ENCODE assay signal across 1 mouse cellular context in genomic region chr7:142403591-142403990, GRCm38 (mm10).
TF ChIP-seq lines count a peak whose summit lies in the region.

No protein-coding gene starts in this region.

TF ChIP-seq in MEL, 35 proteins besides CTCF, POLR2A, EP300 and RAD21:
- no peak for TF ChIP-seq MYB (IDR thresholded peaks at IDR 0.05; ENCODE audit: low read depth, low read length)
- no peak for TF ChIP-seq ZMIZ1 (IDR thresholded peaks at IDR 0.05; ENCODE audit: low read depth, low read length)
- no peak for TF ChIP-seq NRF1 (IDR thresholded peaks at IDR 0.05; ENCODE audit: insufficient read depth, low read depth, low read length, poor library complexity, severe bottlenecking)
- TF ChIP-seq CHD1 (IDR thresholded peaks at IDR 0.05; ENCODE audit: low read depth, low read length) = no peak
- TF ChIP-seq POLR2AphosphoS2 (IDR thresholded peaks at IDR 0.05; ENCODE audit: low read length) = no peak
- no peak for TF ChIP-seq GABPA (IDR thresholded peaks at IDR 0.05; ENCODE audit: low read depth, low read length)
- TF ChIP-seq ZKSCAN1 (IDR thresholded peaks at IDR 0.05; ENCODE audit: low read depth, low read length) = no peak
- TF ChIP-seq USF2 (IDR thresholded peaks at IDR 0.05; ENCODE audit: borderline replicate concordance in 1 of 2, insufficient read depth in 1 of 2, low read depth in 1 of 2, low read length in 2 of 2) = no peak
- no peak for TF ChIP-seq BHLHE40 (IDR thresholded peaks at IDR 0.05; ENCODE audit: borderline replicate concordance, low read depth, low read length)
- 0 out of 2 replicates have a peak, but pooled peaks have one; percentile 13 for TF ChIP-seq MAX (IDR thresholded peaks at IDR 0.05; ENCODE audit: low read length)
- no peak for TF ChIP-seq TCF12 (IDR thresholded peaks at IDR 0.05; ENCODE audit: low read depth, low read length)
- TF ChIP-seq SMC3 (IDR thresholded peaks at IDR 0.05; ENCODE audit: low read depth, low read length) = no peak
- TF ChIP-seq ZC3H11A (IDR thresholded peaks at IDR 0.05; ENCODE audit: low read depth, low read length) = no peak
- no peak for TF ChIP-seq POLR2AphosphoS5 (IDR thresholded peaks at IDR 0.05; ENCODE audit: borderline replicate concordance, low read depth, low read length)
- TF ChIP-seq ETS1 (IDR thresholded peaks at IDR 0.05; ENCODE audit: low read depth, low read length) = peak; percentile 45; the same call in 1 of the 2 replicates
- no peak for TF ChIP-seq TAL1 (IDR thresholded peaks at IDR 0.05; ENCODE audit: low read length)
- no peak for TF ChIP-seq NELFE (IDR thresholded peaks at IDR 0.05; ENCODE audit: low read depth, low read length)
- TF ChIP-seq MXI1 (IDR thresholded peaks at IDR 0.05; ENCODE audit: low read depth, low read length) = no peak; the same call in 1 of the 2 replicates
- TF ChIP-seq GATA1 (IDR thresholded peaks at IDR 0.05; ENCODE audit: low read depth, low read length) = 0 out of 2 replicates have a peak, but pooled peaks have one; percentile 30
- TF ChIP-seq JUND (IDR thresholded peaks at IDR 0.05; ENCODE audit: low read depth, low read length) = no peak
- TF ChIP-seq MAFK (IDR thresholded peaks at IDR 0.05; ENCODE audit: borderline replicate concordance, low read depth, low read length) = no peak
- 0 out of 2 replicates have a peak, but pooled peaks have one; percentile 44 for TF ChIP-seq ELF1 (IDR thresholded peaks at IDR 0.05; ENCODE audit: low read depth, low read length)
- TF ChIP-seq SIN3A (IDR thresholded peaks at IDR 0.05; ENCODE audit: low read length) = peak; percentile 66
- TF ChIP-seq KAT2A (conservative IDR thresholded peaks at IDR 0.05; ENCODE audit: low read depth, low read length) = no peak
- TF ChIP-seq TBP (IDR thresholded peaks at IDR 0.05; ENCODE audit: low read depth, low read length) = no peak
- no peak for TF ChIP-seq MEF2A (IDR thresholded peaks at IDR 0.05; ENCODE audit: extremely low read depth, insufficient replicate concordance, low read depth, low read length, poor library complexity, severe bottlenecking)
- no peak for TF ChIP-seq CHD2 (IDR thresholded peaks at IDR 0.05; ENCODE audit: low read length)
